Mouse (Mus musculus) lung, postnatal 4 days (tissue): ENCODE results near the gene Naa10.
A peak's percentile ranks its signal among the peaks of the same experiment; 100 is the strongest.

Source experiments
- DNase-seq, 2 experiments: peaks; one replicate each; pipeline ENCODE4 v3.0.0; 2021

The Naa10 gene

DNA sequence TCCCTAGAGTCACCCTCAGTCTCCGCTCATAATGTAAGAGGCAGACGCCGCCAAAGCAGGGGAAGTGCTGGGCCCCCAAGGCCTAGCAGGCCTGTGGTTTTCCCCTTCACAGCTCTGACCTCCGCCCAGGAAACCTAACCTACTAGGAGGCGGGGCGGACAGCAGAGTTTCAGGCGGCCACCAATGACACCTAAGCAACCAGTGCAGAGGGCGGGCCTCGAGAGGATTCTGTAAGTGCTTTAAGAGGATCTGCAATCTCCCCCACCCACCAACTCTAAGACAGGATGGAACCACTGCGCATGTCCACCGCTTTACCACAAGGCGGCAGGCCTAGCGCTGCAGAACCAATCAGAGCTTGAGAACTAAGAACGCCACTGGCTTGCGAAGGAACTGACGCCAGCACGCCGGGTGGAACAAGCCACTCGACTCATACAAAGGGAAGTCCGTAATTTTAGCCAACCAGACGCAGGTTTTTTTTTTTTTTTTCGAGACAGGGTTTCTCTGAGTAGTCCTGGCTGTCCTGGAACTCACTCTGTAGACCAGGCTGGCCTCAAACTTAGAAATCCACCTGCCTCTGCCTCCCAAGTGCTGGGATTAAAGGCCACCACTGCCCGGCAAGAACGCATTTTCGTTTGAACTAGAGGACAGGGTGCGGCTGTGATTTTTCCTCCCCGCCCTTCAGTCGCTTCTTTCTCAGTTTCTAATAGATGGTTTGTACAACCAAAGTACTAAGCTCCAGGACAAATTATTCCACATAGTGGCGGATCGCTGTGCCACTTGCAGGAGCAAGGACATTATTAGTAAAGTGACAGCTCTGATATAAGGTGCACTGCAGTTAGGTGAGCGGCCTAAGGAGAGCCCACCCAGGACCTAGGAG lies 6.7 kb downstream of the Naa10 start:
- peak; percentile 90 to 97 for DNase-seq

DNA sequence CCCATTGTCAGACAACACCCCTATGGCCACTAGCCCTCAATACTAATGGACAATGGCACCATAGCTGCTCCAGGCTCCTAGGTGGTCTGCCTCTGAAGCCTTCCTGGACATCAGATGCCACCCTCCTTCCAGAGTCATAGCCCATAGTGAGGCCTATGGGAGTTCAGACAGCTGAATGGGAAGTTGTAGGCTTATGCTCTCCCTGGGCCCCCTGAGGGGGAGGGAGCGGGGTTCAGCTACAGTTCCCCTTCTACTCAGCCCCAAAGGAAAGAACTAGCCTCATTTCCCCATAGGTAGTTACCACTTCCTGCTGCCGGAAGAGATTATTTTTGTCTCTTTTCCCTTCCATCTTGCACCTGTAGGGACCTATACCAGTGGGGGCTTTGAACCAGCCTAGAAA lies 10.2 kb downstream of the Naa10 start:
- peak; percentile 48 for DNase-seq

- DNase-seq, result peak; percentile 51 to 56
Measured at GRCm38 (mm10) chrX:73911156-73911555, 10.6 kb downstream of the Naa10 start.

DNA sequence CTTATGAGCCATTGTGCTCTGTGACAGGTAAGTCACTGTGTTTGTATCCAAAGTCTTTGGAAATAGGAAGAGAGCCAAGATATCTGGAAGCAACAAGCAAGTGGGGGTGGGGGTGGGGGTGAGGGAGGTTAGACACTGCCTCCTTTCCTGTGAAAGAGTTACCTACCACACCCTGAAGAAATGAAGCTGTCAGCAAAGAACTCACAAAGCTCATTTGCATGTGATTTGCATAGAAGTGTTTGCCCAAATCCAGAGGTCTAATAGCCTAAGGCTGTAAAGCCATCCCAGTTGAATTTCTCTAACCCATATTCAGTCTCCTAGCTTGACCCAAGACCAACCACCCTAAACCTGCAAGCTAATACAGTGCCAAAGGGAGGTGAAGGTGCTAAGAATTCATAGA lies 11.3 kb downstream of the Naa10 start:
- no peak for DNase-seq

DNA sequence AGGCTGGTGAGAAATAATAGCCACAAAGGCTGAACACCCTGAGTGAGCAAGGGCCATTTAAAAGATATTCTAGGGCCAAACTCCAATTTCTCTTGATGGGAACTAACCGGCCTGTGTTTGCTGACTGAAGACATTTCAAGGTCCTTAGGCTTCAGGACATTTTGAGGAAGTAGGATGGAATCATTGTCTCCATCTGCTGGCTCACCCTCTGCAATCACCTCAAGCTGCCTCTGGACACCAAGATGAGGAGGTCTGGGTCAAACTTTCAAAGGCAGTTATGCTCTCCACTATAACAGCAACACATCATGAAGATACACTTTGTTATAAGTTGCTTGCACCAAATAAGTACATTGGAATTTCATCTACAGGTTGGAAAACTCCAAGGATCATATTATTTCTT lies 11.7 kb downstream of the Naa10 start:
- DNase-seq, result no peak

DNA sequence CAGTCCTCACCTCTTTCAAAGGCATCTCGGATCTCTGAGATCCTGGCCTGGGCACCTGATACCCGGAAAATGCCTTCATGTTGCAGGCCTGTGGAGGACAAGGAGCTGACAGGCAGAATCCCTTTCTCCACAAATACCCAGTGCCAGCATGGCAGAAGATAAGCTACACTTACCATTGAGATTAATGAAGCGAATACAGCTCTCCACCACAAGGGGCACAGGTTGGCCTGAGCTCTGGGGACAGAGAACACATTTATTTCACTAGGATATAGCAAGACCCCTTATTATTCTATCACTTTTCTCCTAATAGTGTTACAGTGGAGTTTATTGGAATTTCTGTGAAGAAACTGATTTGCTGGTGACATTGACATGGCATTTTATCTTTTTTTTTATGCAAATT lies 23.8 kb downstream of the Naa10 start:
- no peak for DNase-seq

- DNase-seq, result peak; percentile 28 to 34
Measured at GRCm38 (mm10) chrX:73895719-73896118, 26.0 kb downstream of the Naa10 start, which contains the start of gene L1cam. TSS of gene L1cam (minus strand) at chrX:73896105.

DNA sequence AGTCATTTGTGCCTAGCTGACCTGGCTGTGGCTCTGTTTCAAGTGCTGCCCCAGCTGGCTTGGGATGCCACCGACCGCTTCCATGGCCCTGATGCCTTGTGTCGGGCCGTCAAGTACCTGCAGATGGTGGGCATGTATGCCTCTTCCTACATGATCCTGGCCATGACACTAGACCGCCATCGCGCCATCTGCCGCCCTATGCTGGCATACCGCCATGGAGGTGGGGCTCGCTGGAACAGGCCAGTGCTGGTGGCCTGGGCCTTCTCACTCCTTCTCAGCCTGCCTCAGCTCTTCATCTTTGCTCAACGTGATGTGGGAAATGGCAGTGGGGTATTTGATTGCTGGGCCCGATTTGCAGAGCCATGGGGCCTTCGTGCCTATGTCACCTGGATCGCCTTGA lies 28.9 kb downstream of the Naa10 start:
- DNase-seq, result no peak

GRCm38 (mm10) chrX:73891551-73892152 lies 30.1 kb downstream of the Naa10 start, which contains the start of gene Avpr2:
TSS of gene Avpr2 (plus strand) at chrX:73892102.
- no peak for DNase-seq

GRCm38 (mm10) chrX:73881463-73881862 lies 40.3 kb downstream of the Naa10 start:
- no peak for DNase-seq

DNA sequence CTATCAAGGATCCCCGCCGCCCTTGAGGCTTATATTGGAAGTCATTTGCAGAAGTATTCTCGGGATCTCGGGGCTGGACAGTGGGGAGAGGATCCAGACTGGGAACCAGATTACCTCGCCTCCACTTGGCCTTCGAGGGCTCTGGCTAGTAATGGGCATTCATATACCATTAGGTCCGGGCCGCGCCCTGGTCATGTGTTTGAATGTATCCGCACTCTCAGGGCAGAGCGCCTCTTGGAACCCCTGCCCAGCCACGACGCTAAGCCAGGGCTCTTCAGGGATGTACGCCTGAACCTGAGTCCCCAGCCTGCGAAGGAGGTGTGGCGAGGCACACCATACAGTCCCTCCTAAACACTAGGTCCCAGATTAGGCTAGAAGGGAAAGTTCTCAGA lies 40.7 kb downstream of the Naa10 start:
- no peak for DNase-seq

DNA sequence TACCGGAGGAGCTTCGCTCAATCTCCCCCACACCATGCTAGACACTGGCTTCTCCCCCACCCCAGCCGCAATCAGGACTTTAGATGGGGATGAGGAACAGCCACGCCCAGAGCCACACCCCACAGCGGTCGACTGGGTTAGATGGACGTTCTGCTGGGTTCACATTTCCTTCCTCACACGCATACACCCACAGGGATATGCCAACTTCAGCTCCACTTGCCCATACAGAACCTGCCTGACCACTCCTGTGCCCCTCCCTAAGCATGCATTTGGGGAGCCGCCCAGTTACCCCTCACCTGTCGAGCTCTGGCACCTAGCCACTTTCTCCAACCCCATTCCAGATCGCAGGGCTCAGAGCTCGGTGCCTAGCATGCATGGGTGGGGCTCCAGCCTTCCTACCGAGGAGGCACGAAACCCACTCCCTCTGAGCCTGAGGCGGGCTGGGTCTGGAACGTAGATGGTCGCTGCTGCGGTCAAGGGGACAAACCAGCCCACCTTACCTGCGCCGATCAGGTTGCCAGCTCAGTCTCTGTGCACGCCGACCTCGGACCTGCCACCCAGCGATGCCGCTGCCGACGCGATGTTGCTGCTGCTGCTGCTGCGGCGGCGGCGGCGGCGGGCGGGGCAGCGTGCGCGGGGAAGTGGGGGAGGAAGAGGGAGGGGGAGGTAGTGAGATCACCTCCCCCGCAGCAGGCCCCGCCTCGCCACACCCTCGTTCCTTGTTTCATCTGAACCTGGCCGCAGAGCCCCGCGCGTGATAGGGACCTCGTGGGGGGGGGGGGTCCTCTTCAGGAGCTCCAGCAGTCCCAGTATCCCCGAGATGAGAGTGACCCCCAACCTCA lies 41.3 kb downstream of the Naa10 start:
- peak; percentile 37 to 42 for DNase-seq

DNA sequence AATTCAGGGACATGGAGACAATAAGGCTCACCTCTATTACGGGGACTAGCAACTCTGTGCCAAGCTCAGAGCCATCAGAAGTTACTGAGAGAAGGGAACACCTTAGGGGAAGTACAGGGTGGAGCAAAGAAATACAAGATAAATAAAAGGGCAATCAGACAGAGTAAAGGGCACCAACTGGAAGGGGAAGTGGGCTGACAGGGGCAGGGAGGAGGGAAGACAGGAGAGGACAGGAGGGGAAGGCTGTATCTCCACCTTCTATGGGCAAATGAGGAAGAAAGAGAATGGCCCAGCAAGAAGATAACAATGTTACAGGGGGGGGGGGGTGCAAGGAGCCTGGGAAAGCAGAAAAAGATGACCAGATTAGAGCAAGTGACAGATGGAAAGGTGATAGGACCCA lies 44.7 kb downstream of the Naa10 start:
- no peak for DNase-seq

GRCm38 (mm10) chrX:73875881-73876280 lies 45.9 kb downstream of the Naa10 start:
- DNase-seq, result no peak

- no peak for DNase-seq
Measured at GRCm38 (mm10) chrX:73871956-73872355, 49.8 kb downstream of the Naa10 start.

GRCm38 (mm10) chrX:73871474-73871873 lies 50.3 kb downstream of the Naa10 start:
- no peak for DNase-seq

- DNase-seq, result peak; percentile 25
Measured at GRCm38 (mm10) chrX:73869334-73869733, 52.4 kb downstream of the Naa10 start.

DNA sequence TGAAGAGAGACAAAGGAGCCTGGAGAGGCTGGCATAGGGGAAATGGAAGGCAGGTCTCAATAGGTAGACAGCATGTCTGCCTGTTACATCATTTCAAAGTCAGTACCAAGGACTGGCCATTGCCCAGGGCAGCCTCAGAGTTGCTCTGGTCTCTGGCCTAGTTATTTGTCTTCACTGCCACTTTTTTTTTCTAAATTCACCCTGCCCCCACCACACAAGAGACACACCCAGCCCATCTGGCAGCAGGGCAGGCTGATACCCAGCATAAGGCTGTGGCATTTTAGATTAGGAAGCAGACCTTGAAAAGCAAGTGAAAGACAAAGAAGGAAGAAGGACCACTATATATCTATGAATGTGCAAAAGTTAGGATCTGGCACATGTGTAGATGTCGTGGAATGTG lies 53.9 kb downstream of the Naa10 start:
- no peak for DNase-seq

DNA sequence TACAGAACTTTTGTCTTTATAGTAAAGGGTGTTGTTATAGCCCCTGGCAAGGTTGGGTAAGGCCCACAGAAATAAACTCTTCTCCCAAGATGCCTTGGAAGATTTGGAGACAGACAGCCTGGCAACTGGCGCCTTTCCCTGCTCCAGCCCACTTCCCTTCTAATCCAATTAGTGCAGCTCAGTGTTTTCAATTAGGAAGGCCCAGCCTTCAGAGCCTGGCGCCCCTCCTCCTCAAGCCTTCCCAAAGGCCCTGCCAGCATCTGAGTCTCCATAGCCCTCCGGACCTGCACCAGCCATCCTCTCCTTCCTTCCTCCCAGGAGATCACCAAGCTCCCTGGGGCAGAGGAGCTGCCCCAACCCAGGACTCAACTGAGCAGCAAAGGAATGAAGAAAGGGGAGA lies 54.5 kb downstream of the Naa10 start:
- DNase-seq, result no peak
